Comparison of ENCODE assay signal across 16 mouse cellular contexts in the genomic region with DNA sequence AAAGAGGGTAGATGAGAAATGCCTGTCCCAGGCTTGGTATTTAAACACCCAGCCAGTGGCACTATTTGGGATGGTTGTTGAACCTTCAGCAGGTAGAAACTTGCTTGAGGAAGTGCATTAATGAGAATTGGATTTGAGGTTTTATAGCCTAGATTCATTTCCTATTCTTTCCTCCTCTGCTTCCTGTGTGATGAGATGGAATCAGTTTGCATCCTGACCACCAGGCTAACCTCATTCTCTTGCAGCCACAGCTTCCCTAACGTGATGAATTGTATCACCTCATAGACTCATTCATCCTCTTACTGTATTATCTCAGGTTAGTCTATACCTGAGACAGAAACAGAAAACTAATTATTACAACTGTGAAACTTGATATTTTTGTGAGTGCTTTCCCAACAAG.
"Had no signal": no experiment of that assay in that cellular context is flagged by ENCODE, and none has a peak within 500 bp of the region (broad histone marks: within the 10 kb centered on the region; RNA-seq: fewer than 3 reads in every experiment).

No protein-coding gene starts in this region.

- ATAC-seq: hindbrain, postnatal 0 days; intestine, embryonic 16.5 days; liver, embryonic 12.5 days had no signal

- DNase-seq: gastrocnemius, postnatal 14 days; gastrocnemius, postnatal 36 days; heart, adult 18-20 months; heart, postnatal 10 days; heart, postnatal 4 days; kidney, adult 11 months; kidney, adult 2 months; kidney, adult 9 months; kidney, postnatal 14 days; kidney, postnatal 36 days; layer of hippocampus, adult 9-11 months; layer of hippocampus, postnatal 36 days; left cerebral cortex, postnatal 4 days had no signal
